Mouse (Mus musculus): ENCODE data around the gene Adad2.
A peak's percentile ranks its signal among the peaks of the same experiment; 100 is the strongest.

The Adad2 gene

DNA sequence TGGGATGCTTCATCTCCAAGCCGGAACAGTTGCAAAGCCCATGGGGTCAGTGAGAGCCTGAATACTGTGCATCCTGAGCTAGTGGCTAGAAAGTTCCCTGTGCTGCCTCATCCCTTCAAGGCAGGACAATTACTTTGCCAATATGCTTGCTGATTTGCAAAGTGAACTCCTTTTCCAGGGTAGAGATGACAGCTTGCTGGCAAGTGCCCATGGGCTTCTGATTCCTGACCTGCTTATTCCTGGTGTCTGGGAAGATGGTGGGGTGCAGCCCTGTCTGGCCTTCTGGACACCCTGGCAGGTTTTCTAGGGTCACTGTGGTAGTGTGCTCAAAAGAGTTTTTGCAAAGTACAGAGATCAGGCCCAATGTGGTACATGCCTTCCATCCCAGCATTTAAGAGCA lies 30.4 kb downstream of the Adad2 start:
- H3K36me3 ChIP-seq (ENCODE audit: control insufficient read depth, insufficient read depth, low read length, poor library complexity, severe bottlenecking), result no peaks in the 10 kb centered on the region
- DNase-seq (ENCODE audit: low read depth, low spot score), result no peak
- no peaks in the 10 kb centered on the region for H3K27me3 ChIP-seq (ENCODE audit: control insufficient read depth, insufficient read depth, low read length, poor library complexity, severe bottlenecking)

DNA sequence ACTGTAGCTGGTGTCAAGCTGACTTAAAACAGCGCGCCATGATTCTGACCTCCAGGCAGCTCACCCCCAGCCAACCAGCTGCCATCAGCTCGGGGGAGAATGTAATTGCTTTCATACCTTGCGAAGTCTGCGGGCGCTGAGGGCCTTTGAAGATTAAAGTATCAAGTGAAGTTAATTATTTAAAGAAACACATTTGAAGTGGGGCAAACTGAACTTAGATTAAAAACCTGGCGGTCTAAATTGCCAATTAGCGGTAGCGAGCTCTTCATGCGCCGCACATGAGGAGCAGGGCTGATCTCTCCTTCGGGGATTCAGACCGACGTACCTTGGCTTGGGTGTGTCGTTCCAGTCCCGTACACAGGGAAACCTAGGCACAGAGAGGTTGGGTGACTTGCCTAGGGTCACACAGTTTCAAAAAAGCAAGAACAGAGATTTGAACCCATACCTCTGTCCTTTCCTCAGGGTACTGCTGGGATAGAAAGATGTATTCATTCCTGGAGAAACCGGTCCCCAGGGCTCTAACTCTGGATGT lies 31.9 kb downstream of the Adad2 start:
- no peak for DNase-seq (ENCODE audit: low read depth, low spot score)
- Histone ChIP-seq H3K27me3 (ENCODE audit: control insufficient read depth, insufficient read depth, low read length, poor library complexity, severe bottlenecking) (no peaks in the 10 kb centered on the region), H3K36me3 (ENCODE audit: control insufficient read depth, insufficient read depth, low read length, poor library complexity, severe bottlenecking) (no peaks in the 10 kb centered on the region)

DNA sequence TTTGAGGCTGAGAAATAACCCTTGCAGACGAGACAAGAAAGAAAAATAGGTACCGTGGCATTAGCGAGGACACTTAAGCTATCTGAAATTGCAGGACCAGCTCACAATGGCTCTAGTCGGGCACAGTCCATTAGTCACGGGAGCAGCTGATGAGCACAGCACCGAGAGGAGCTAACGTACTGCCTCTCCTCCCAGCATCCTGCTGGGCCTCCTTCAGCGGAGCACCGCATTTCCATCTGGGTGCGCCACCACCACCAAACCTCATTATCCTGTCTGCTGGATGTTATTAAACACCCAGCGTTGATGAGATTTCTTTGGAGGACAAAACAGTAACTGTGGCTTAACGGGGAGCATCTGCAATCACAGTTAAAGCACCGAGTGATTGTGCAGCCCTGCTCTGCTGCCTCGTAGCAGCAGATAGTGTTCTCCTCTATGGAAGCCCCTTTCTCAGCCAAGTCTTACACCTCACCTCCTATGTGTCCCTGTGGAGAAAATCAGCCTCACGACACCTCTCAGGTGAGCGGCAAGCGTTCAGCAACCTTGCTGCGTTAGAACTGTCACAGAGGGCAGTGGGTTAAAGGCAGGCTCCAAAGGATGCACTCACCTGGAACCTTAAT lies 32.5 kb downstream of the Adad2 start:
- Histone ChIP-seq H3K36me3 (ENCODE audit: control insufficient read depth, insufficient read depth, low read length, poor library complexity, severe bottlenecking) (no peaks in the 10 kb centered on the region), H3K27me3 (ENCODE audit: control insufficient read depth, insufficient read depth, low read length, poor library complexity, severe bottlenecking) (no peaks in the 10 kb centered on the region)
- no peak for DNase-seq (ENCODE audit: low read depth, low spot score)

DNA sequence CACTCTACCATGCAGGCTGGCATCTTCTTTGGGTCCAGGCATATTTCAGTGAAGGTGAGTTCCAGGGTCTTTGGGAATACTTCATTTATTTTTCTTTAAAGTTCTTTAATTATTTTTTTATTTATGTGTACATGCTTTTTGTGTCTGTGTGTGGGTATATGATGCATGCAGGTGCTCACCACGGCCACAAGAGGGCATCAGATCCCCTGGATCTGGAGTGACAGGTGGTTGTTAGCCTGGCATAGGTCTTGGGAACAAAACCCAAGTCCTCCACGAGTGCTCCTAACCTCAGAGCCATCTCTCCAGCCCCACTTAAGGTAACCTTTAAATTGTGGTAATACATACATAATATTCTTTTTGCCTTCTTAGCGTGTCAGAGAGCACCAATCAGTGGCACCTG lies 33.6 kb downstream of the Adad2 start:
- DNase-seq (ENCODE audit: low read depth, low spot score), result no peak
- Histone ChIP-seq H3K27me3 (ENCODE audit: control insufficient read depth, insufficient read depth, low read length, poor library complexity, severe bottlenecking) (no peaks in the 10 kb centered on the region), H3K36me3 (ENCODE audit: control insufficient read depth, insufficient read depth, low read length, poor library complexity, severe bottlenecking) (no peaks in the 10 kb centered on the region)

DNA sequence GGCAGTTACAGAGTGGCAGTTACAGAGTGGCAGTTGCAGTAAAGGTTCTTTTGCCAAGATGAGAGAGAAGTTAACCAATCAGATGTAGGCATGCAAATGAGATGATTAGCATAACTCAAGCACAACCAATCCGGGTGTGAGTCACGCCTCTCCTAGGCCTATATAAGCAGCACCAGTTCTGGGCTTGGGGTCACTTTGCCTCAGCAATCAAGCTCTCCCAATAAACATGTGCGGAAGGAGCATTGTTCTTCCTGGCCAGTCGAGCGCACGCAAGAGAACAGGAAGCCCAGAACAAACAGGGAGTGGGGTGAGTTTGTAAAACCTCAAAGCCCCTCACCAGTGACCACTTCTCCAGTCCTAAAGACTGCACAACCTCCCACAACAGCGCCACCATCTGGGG lies 34.3 kb downstream of the Adad2 start:
- Histone ChIP-seq H3K27me3 (ENCODE audit: control insufficient read depth, insufficient read depth, low read length, poor library complexity, severe bottlenecking) (no peaks in the 10 kb centered on the region), H3K36me3 (ENCODE audit: control insufficient read depth, insufficient read depth, low read length, poor library complexity, severe bottlenecking) (no peaks in the 10 kb centered on the region)
- no peak for DNase-seq (ENCODE audit: low read depth, low spot score)

DNA sequence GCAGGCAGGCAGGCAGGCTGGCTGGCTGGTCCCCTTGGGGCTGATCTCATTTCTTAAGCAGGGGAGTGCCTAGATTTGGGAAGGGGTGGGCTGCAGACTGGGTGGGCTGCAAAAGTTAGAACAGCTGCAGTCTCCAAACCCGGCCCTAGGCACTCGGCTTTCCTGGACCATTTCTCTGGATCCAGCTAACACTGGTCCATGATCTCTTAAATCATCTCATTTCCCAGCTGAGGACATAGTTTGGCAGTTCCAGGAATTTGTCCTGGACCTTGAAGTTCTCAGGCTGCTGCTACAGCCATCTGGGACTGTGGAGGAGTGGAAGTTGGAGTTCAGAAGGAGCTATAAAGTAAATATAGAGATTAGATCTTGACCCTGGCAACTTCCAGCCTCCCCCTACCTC lies 38.8 kb downstream of the Adad2 start:
- H3K36me3 ChIP-seq (ENCODE audit: control insufficient read depth, insufficient read depth, low read length, poor library complexity, severe bottlenecking), result no peaks in the 10 kb centered on the region
- DNase-seq (ENCODE audit: low read depth, low spot score), result no peak
- H3K27me3 ChIP-seq (ENCODE audit: control insufficient read depth, insufficient read depth, low read length, poor library complexity, severe bottlenecking), result no peaks in the 10 kb centered on the region

DNA sequence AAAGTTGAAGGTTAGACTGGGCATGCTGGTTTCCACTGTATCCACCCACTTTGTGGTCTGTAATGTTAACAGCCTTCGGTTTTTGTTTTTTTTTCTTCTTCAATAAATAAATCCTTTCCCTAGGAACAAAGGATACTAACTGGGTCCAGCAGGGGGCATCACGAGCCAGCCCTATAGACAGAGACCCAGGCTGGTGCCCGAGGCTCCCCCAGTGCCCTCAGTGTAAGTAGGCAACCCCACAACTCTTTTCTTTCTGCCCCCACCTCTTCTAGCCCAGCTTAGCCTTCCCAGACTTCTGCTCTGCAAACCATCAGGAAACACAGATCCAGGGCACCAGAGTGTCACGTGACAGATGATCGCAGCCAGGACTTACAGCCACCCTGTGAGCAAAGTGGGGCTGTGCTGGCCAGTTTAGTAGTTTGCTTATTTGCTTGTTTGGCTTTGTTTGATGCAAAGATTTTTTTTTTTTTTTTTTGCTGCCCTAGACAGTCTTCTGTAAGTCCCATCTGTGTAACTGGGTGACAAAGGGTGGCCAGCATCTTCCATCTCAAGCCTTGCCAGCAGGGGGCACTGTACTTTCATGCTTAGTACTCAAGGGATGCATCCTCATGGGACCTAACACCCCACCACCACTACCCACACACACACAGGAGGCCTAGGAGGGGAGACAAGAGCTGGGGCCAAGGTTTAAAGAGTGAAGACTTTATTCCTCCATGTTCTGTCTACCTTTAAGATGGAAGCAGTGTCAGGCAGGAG lies 44.3 kb downstream of the Adad2 start:
- peak; percentile 46 for DNase-seq (ENCODE audit: low read depth, low spot score)
- Histone ChIP-seq H3K36me3 (ENCODE audit: control insufficient read depth, insufficient read depth, low read length, poor library complexity, severe bottlenecking) (no peaks in the 10 kb centered on the region; the same call in 1 of the 2 replicates), H3K27me3 (ENCODE audit: control insufficient read depth, insufficient read depth, low read length, poor library complexity, severe bottlenecking) (no peaks in the 10 kb centered on the region)

DNA sequence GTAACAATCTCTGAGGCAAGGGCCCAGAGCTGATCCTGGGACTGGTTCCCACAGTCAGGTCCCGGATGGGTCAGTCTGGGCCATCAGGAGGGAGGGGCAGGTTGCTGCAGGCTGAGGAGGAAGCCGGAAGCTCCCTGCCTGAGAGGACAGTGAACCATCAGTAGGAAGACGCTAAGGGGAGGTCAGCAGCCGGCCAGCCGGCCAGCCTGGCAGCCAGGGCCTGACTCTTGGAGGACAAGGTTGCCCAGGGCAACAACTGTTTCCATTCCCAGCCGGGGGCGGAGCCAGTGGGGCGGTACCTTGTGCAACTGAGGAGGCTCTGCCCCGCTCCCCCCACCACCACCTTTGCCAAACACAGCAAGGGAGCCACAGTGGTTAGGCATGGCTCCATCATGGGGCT lies 48.5 kb downstream of the Adad2 start:
- Histone ChIP-seq H3K36me3 (ENCODE audit: control insufficient read depth, insufficient read depth, low read length, poor library complexity, severe bottlenecking) (no peaks in the 10 kb centered on the region; the same call in 1 of the 2 replicates), H3K27me3 (ENCODE audit: control insufficient read depth, insufficient read depth, low read length, poor library complexity, severe bottlenecking) (no peaks in the 10 kb centered on the region)
- no peak for DNase-seq (ENCODE audit: low read depth, low spot score)

DNA sequence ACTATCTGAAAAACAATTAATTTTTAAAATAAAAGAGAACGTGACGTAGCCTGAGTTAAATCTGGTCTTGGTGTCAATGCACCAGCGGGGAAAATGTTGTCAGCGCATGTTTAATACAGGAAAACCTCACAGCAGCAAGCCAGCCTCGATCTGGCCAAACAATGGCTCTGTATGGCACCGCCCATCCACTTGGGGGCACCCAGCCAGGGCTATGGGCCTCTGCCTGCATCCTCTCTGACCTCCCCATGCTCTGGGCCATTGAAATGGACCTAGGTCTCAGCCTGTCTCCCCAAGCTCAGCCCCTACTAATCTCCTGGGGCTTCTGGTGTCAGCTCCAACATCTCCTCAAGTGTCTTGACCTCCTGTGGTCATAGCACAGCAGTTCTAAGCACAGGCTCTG lies 49.3 kb downstream of the Adad2 start:
- H3K27me3 ChIP-seq (ENCODE audit: control insufficient read depth, insufficient read depth, low read length, poor library complexity, severe bottlenecking), result no peaks in the 10 kb centered on the region
- no peak for DNase-seq (ENCODE audit: low read depth, low spot score)
- H3K36me3 ChIP-seq (ENCODE audit: control insufficient read depth, insufficient read depth, low read length, poor library complexity, severe bottlenecking), result no peaks in the 10 kb centered on the region

DNA sequence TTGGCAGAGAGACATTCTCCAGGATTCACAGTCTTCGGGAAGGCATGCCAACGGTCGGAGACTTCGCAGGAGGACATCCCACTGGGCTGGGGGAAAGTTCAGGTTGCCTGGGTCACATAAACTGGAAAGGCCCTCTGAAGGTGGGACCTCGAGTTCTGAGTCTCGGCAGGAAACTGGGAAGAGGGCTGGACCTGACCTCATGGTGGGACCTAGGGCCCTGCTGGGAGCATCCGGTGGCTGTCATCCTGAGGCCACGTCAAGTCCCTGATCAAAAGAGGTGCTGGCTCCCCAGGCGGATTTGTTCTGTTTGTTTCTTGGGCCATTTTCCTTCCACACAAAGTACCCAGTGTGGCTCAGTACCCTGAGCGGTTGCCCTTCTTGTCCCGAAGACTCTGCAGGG lies 50.9 kb downstream of the Adad2 start:
- no peaks in the 10 kb centered on the region for H3K27me3 ChIP-seq (ENCODE audit: control insufficient read depth, insufficient read depth, low read length, poor library complexity, severe bottlenecking)
- DNase-seq (ENCODE audit: low read depth, low spot score), result no peak

DNA sequence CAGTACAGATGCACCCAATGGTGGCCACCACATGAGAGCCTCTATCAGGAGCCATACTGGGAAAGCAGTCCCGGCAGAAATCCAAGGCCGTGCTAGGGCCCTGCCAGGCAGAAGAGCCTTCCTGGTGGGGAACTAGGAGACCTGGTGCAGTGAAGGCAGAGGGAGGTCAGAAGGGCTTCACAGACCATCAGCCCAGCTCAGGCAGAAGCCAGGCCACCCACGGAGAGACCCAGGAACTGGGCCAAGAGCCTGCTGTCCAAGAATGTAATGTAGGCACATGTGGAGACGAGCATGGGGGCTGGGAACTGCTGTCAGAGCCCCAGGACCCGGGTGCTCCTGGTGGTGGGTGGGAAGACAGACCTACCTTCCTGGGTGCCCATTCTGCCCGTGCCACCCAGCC lies 52.7 kb downstream of the Adad2 start:
- H3K36me3 ChIP-seq (ENCODE audit: control insufficient read depth, insufficient read depth, low read length, poor library complexity, severe bottlenecking), result no peaks in the 10 kb centered on the region
- no peaks in the 10 kb centered on the region for H3K27me3 ChIP-seq (ENCODE audit: control insufficient read depth, insufficient read depth, low read length, poor library complexity, severe bottlenecking)
- DNase-seq (ENCODE audit: low read depth, low spot score), result no peak

More for the DNA sequence above, 50.9 kb downstream of the Adad2 start:
- H3K36me3 ChIP-seq (ENCODE audit: control insufficient read depth, insufficient read depth, low read length, poor library complexity, severe bottlenecking), result no peaks in the 10 kb centered on the region

Data from splenic B cell, adult 2 months (primary cell).